Mouse (Mus musculus): Measurements from ENCODE around the gene Cgn. TPM values are rescaled to one million over a fixed set of nuclear protein-coding genes. Genes with fewer than 3 reads are reported as not detected.
"Not testable (repeated sequence)": the region's sequence is repeated elsewhere in the genome, so short reads cannot be mapped to it uniquely, and the experiment has no call there.

The Cgn gene
- total RNA-seq, 2 experiments from 2014 or later = 1.0 TPM

GRCm38 (mm10) chr3:94792258-94792657, 6.0 kb upstream of the Cgn start:
- no peak for DNase-seq (ENCODE audit: low spot score in 2 of 2)

- peak in 1 of 2 experiments; percentile 19 for DNase-seq (ENCODE audit: low spot score in 2 of 2)
Observed at GRCm38 (mm10) chr3:94789516-94789915, 3.2 kb upstream of the Cgn start.

- no peak for DNase-seq (ENCODE audit: low spot score in 2 of 2)
Observed at GRCm38 (mm10) chr3:94789071-94789470, 2.8 kb upstream of the Cgn start.

GRCm38 (mm10) chr3:94787122-94787780, 959 bp upstream of the Cgn start:
- DNase-seq (ENCODE audit: low spot score in 2 of 2) = no peak

- DNase-seq (ENCODE audit: low spot score in 2 of 2) = no peak
Observed at GRCm38 (mm10) chr3:94785958-94786357, 334 bp downstream of the Cgn start.

- DNase-seq (ENCODE audit: low spot score in 2 of 2) = no peak
Observed at GRCm38 (mm10) chr3:94784171-94784701, 2.1 kb downstream of the Cgn start.

- no peak for DNase-seq (ENCODE audit: low spot score in 2 of 2)
Observed at GRCm38 (mm10) chr3:94783462-94783931, 2.8 kb downstream of the Cgn start.

GRCm38 (mm10) chr3:94782936-94783335, 3.4 kb downstream of the Cgn start:
- no peak for DNase-seq (ENCODE audit: low spot score in 2 of 2)

- DNase-seq (ENCODE audit: low spot score in 2 of 2) = no peak
Observed at GRCm38 (mm10) chr3:94781356-94781755, 4.9 kb downstream of the Cgn start.

- DNase-seq (ENCODE audit: low spot score in 2 of 2) = no peak
Observed at GRCm38 (mm10) chr3:94775886-94776285, 10.4 kb downstream of the Cgn start.

- no peak for DNase-seq (ENCODE audit: low spot score in 2 of 2)
Observed at GRCm38 (mm10) chr3:94774039-94774438, 12.3 kb downstream of the Cgn start.

GRCm38 (mm10) chr3:94765456-94765855, 20.8 kb downstream of the Cgn start:
- DNase-seq (ENCODE audit: low spot score in 2 of 2) = not testable (repeated sequence)

GRCm38 (mm10) chr3:94764545-94765292, 21.6 kb downstream of the Cgn start:
- not testable (repeated sequence) for DNase-seq (ENCODE audit: low spot score in 2 of 2)

GRCm38 (mm10) chr3:94758427-94758826, 27.9 kb downstream of the Cgn start:
- not testable (repeated sequence) for DNase-seq (ENCODE audit: low spot score in 2 of 2)

GRCm38 (mm10) chr3:94758056-94758409, 28.3 kb downstream of the Cgn start:
- peak; percentile 26 to 44 for DNase-seq (ENCODE audit: low spot score in 2 of 2)

- DNase-seq (ENCODE audit: low spot score in 2 of 2) = not testable (repeated sequence)
Observed at GRCm38 (mm10) chr3:94757251-94758055, 28.8 kb downstream of the Cgn start.

GRCm38 (mm10) chr3:94745691-94746090, 40.6 kb downstream of the Cgn start:
- no peak for DNase-seq (ENCODE audit: low spot score in 2 of 2)

GRCm38 (mm10) chr3:94723637-94724036, 62.7 kb downstream of the Cgn start:
- not testable (repeated sequence) for DNase-seq (ENCODE audit: low spot score in 2 of 2)

- DNase-seq (ENCODE audit: low spot score in 2 of 2) = not testable (repeated sequence)
Observed at GRCm38 (mm10) chr3:94718253-94718652, 68.0 kb downstream of the Cgn start.

- not testable (repeated sequence) for DNase-seq (ENCODE audit: low spot score in 2 of 2)
Observed at GRCm38 (mm10) chr3:94713424-94713823, 72.9 kb downstream of the Cgn start.

GRCm38 (mm10) chr3:94710591-94710990, 75.7 kb downstream of the Cgn start:
- not testable (repeated sequence) for DNase-seq (ENCODE audit: low spot score in 2 of 2)
